ENCODE assay signal across 14 mouse cellular contexts in genomic region chr10:50892751-50893320, GRCm38 (mm10). TPM values are rescaled to one million over a fixed set of nuclear protein-coding genes. Genes with fewer than 3 reads are reported as not detected.
DNase-seq lines count a peak whose midpoint lies in the region; ATAC-seq and TF ChIP-seq lines count a peak whose summit lies in the region.
"Had no signal": no experiment of that assay in that cellular context is flagged by ENCODE, and none has a peak within 500 bp of the region (broad histone marks: within the 10 kb centered on the region; RNA-seq: fewer than 3 reads in every experiment).

No protein-coding gene starts in this region.

- H3K27ac ChIP-seq in hindbrain, embryonic 11.5 days (ENCODE audit: low read depth, low read length), result no peak overlapping the region
- no peak overlapping the region for H3K27ac ChIP-seq in hindbrain, postnatal 0 days
- no peak overlapping the region for H3K27ac ChIP-seq in embryonic facial prominence, embryonic 12.5 days
- no peak overlapping the region for H3K27ac ChIP-seq in thymus, adult 2 months (ENCODE audit: control insufficient read depth, insufficient read depth, low read length)
- H3K27ac ChIP-seq: layer of hippocampus, adult 2 months had no signal

- peaks cover 65% of the 10 kb centered on the region for H3K27me3 ChIP-seq in hindbrain, embryonic 11.5 days (ENCODE audit: control insufficient read depth, insufficient read depth, low read length)
- peaks cover 87% of the 10 kb centered on the region for H3K27me3 ChIP-seq in hindbrain, postnatal 0 days (ENCODE audit: insufficient read depth, low read length)
- H3K27me3 ChIP-seq in embryonic facial prominence, embryonic 12.5 days, result peaks cover 64% of the 10 kb centered on the region
- peaks cover 17% of the 10 kb centered on the region for H3K27me3 ChIP-seq in thymus, adult 2 months (ENCODE audit: control insufficient read depth, insufficient read depth, low read length)

- H3K4me2 ChIP-seq in hindbrain, embryonic 11.5 days (replicated peaks; ENCODE audit: low read depth, low read length), result no peak overlapping the region
- no peak overlapping the region for H3K4me2 ChIP-seq in hindbrain, postnatal 0 days (ENCODE audit: low read depth, low read length)
- peak overlapping the region; percentile 15; the same call in 1 of the 2 replicates for H3K4me2 ChIP-seq in embryonic facial prominence, embryonic 12.5 days (replicated peaks)

- no peaks in the 10 kb centered on the region for H3K36me3 ChIP-seq in hindbrain, embryonic 11.5 days (ENCODE audit: control insufficient read depth, insufficient read depth, low read length)
- no peaks in the 10 kb centered on the region for H3K36me3 ChIP-seq in hindbrain, postnatal 0 days (ENCODE audit: insufficient read depth, low read length)
- no peaks in the 10 kb centered on the region for H3K36me3 ChIP-seq in embryonic facial prominence, embryonic 12.5 days
- H3K36me3 ChIP-seq in thymus, adult 2 months (ENCODE audit: control insufficient read depth, insufficient read depth, low read length), result no peaks in the 10 kb centered on the region

- ATAC-seq in hindbrain, embryonic 11.5 days (ENCODE audit: low FRiP score), result no peak
- ATAC-seq in hindbrain, postnatal 0 days, result no peak
- ATAC-seq in embryonic facial prominence, embryonic 12.5 days (ENCODE audit: insufficient number of reproducible peaks, insufficient read depth, low FRiP score, low TSS enrichment), result no peak
- ATAC-seq: lung, postnatal 0 days had no signal

- H3K9me3 ChIP-seq in hindbrain, embryonic 11.5 days (ENCODE audit: control insufficient read depth, low read length), result no peaks in the 10 kb centered on the region
- H3K9me3 ChIP-seq in hindbrain, postnatal 0 days (ENCODE audit: low read length), result no peaks in the 10 kb centered on the region
- H3K9me3 ChIP-seq in embryonic facial prominence, embryonic 12.5 days, result no peaks in the 10 kb centered on the region

- 0 out of 2 replicates have a peak, but pooled peaks cover 8% of the 10 kb centered on the region for H3K4me1 ChIP-seq in hindbrain, embryonic 11.5 days (replicated peaks; ENCODE audit: control insufficient read depth, insufficient read depth, low read length)
- peaks cover 3% of the 10 kb centered on the region; the same call in 1 of the 2 replicates for H3K4me1 ChIP-seq in hindbrain, postnatal 0 days (ENCODE audit: insufficient read depth, low read length)
- H3K4me1 ChIP-seq in embryonic facial prominence, embryonic 12.5 days, result peaks cover 15% of the 10 kb centered on the region
- H3K4me1 ChIP-seq in thymus, adult 2 months (replicated peaks; ENCODE audit: control insufficient read depth, insufficient read depth, low read length), result no peaks in the 10 kb centered on the region

- H3K9ac ChIP-seq in hindbrain, embryonic 11.5 days (ENCODE audit: low read depth, low read length), result no peak overlapping the region
- no peak overlapping the region for H3K9ac ChIP-seq in hindbrain, postnatal 0 days (replicated peaks; ENCODE audit: low read length)
- no peak overlapping the region for H3K9ac ChIP-seq in embryonic facial prominence, embryonic 12.5 days

- no peak for TF ChIP-seq CTCF in hindbrain, postnatal 0 days (IDR thresholded peaks at IDR 0.05; ENCODE audit: low read depth)
- no peak for TF ChIP-seq CTCF in thymus, adult 2 months (IDR thresholded peaks at IDR 0.05; ENCODE audit: borderline replicate concordance, control insufficient read depth, extremely low read depth, insufficient read depth, low read length, poor library complexity)

- 0% methylated on average over 15 of the region's 15 CpGs for WGBS in hindbrain, embryonic 11.5 days
- WGBS in hindbrain, postnatal 0 days, result 2% methylated on average over 15 of the region's 15 CpGs
- WGBS in embryonic facial prominence, embryonic 12.5 days, result under 1% methylated on average over 15 of the region's 15 CpGs
- 4% methylated on average over 15 of the region's 15 CpGs for WGBS in thymus, adult 2 months

- DNase-seq in hindbrain, embryonic 11.5 days (ENCODE audit: low spot score), result peak; percentile 58
- no peak for DNase-seq in hindbrain, postnatal 0 days (ENCODE audit: low spot score)
- peak; percentile 46 for DNase-seq in R1 (ENCODE audit: low read depth, low spot score)
- peak; percentile 44 to 45 for DNase-seq in kidney, postnatal 36 days
- DNase-seq in thymus, adult 2 months, result no peak
- no peak for DNase-seq in right cerebral cortex, postnatal 36 days (ENCODE audit: low spot score in 2 of 2)
- DNase-seq in ovary, adult 18-20 months (ENCODE audit: low spot score), result no peak
- DNase-seq: gastrocnemius, postnatal 25 days; heart, postnatal 4 days had no signal

- no peak for TF ChIP-seq POLR2A in thymus, adult 2 months (IDR thresholded peaks at IDR 0.05; ENCODE audit: control insufficient read depth, extremely low read depth, insufficient read depth, low read length, poor library complexity)

- H3K4me3 ChIP-seq in hindbrain, embryonic 11.5 days (ENCODE audit: low read depth, low read length), result no peak overlapping the region
- H3K4me3 ChIP-seq in hindbrain, postnatal 0 days (ENCODE audit: low read length), result no peak overlapping the region
- 0 out of 2 replicates have a peak overlapping the region, but pooled peaks have one; percentile 5 for H3K4me3 ChIP-seq in embryonic facial prominence, embryonic 12.5 days
- H3K4me3 ChIP-seq in thymus, adult 2 months (ENCODE audit: control insufficient read depth, insufficient read depth, low read length), result no peak overlapping the region
- H3K4me3 ChIP-seq: erythroblast, embryonic 14.5 days; layer of hippocampus, adult 2 months had no signal

RNA-seq across cellular contexts. Expression of gene Sim1, which starts 1.7 kb away (rescaled TPM):
- polyA plus RNA-seq in hindbrain, embryonic 11.5 days (2014; fragmentation: Nextera tagmentation; extraction: Ambion mirVana), result 0.90 and 1.1 TPM in 2 replicates
- total RNA-seq in hindbrain, postnatal 0 days (2014; rRNA removed), result 0.14 and 0.52 TPM in 2 replicates
- 0.03 and 0.09 TPM in 2 replicates for polyA plus RNA-seq in hindbrain, postnatal 0 days (2015; fragmentation: Nextera tagmentation; extraction: Ambion mirVana)
- polyA plus RNA-seq in embryonic facial prominence, embryonic 12.5 days (2016; fragmentation: Nextera tagmentation; extraction: Ambion mirVana), result 1.7 and 2.4 TPM in 2 replicates
- polyA plus RNA-seq in thymus, adult 2 months (2012; rRNA removed), result not detected in 2 replicates
- total RNA-seq: heart, postnatal 4 days; layer of hippocampus, adult 2 months had no signal
- polyA plus RNA-seq: cerebellum, adult 2 months; erythroblast, embryonic 14.5 days; lung, postnatal 0 days had no signal

Comparison
In these comparisons a context has a peak if more than half of its experiments do, and no peak if none do; other contexts are left out.
1. DNase-seq: peak in hindbrain, embryonic 11.5 days (single experiment), R1 (single experiment) and kidney, postnatal 36 days (2 of 2); none in hindbrain, postnatal 0 days (single experiment), thymus, adult 2 months (single experiment), right cerebral cortex, postnatal 36 days (0 of 2) and ovary, adult 18-20 months (single experiment).